Mouse (Mus musculus): ENCODE measurements around the gene Fam114a2.

Fam114a2 gene

DNA sequence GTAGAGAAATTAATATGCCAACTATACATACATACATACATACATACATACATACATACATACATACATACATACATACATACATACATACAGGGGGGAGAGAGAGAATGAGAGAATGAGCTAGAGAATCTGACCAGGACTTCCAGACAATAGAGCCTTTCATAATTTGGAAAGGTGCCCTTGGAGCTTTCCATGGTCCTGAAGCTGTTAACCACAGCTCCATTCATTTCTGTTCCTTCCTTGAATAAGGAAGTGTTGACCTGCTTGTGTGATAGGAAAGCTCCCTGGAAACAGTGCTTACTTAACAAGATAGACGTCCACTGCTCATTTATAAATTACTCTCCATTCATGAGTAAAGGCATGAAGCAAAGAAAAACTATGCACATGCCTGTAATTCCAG lies 84.3 kb downstream of the Fam114a2 start:
- peak; percentile 66 for DNase-seq (ENCODE audit: low read depth, low spot score)

Measured in embryo, embryonic 11.5 days (tissue).